ENCODE assay signal across 8 mouse cellular contexts in the genomic region with DNA sequence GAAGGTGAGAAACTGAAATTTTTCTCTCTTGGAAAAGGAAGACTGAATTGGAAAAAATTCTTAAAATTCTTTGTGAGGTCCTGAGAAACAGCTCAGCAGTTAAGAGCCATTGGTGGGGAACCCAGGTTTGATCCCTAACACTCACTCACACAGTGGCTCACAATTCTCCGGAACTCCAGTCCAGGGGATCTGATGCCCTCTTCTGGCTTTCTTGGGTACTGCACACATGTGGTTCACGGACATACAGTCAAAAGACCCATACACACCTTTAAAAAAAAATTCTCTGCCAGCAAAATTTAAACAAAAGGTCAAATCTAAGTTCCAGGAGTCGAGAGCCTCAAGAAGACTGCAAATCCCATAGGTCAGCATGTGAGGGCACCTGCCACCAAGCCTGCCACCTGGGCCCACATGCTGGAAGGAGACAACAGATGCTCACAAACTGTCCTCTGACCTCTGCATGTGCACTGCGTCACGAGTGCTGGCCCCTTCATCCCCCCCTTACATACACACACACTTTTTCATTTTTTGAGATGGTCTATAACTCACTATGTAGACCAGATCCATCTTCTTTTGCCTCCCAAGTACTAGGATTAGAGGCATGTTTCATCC. TPM values are rescaled to one million over a fixed set of nuclear protein-coding genes. Genes with fewer than 3 reads are reported as not detected.
DNase-seq lines count a peak whose midpoint lies in the region; ATAC-seq and TF ChIP-seq lines count a peak whose summit lies in the region.

No protein-coding gene starts in this region.

- 74% methylated on average over 5 of the region's 5 CpGs for WGBS in hindbrain, embryonic 11.5 days
- WGBS in hindbrain, embryonic 12.5 days = 71% methylated on average over 5 of the region's 5 CpGs

- H3K79me2 ChIP-seq in C2C12 (ENCODE audit: control insufficient read depth, insufficient read depth) = no peaks in the 10 kb centered on the region

- intact Hi-C loops in left cerebral cortex, postnatal 4 days (cut with DNase I) = no loop called here

- H3K27me3 ChIP-seq in hindbrain, embryonic 11.5 days (ENCODE audit: control insufficient read depth, insufficient read depth, low read length) = no peaks in the 10 kb centered on the region
- H3K27me3 ChIP-seq in hindbrain, embryonic 12.5 days = no peaks in the 10 kb centered on the region
- no peaks in the 10 kb centered on the region for H3K27me3 ChIP-seq in C2C12 (ENCODE audit: control insufficient read depth, insufficient read depth, insufficient read length)

- H3K4me2 ChIP-seq in hindbrain, embryonic 11.5 days (replicated peaks; ENCODE audit: low read depth, low read length) = no peak overlapping the region
- H3K4me2 ChIP-seq in hindbrain, embryonic 12.5 days (replicated peaks) = no peak overlapping the region

- peak; percentile 3 for TF ChIP-seq CTCF in C2C12 (IDR thresholded peaks at IDR 0.05; ENCODE audit: control insufficient read depth, insufficient read depth, insufficient read length)

- H3K4me3 ChIP-seq in hindbrain, embryonic 11.5 days (ENCODE audit: low read depth, low read length) = no peak overlapping the region
- no peak overlapping the region for H3K4me3 ChIP-seq in hindbrain, embryonic 12.5 days
- H3K4me3 ChIP-seq in C2C12 (ENCODE audit: insufficient read depth, poor library complexity, severe bottlenecking) = no peak overlapping the region

- no peaks in the 10 kb centered on the region for H3K79me3 ChIP-seq in C2C12 (ENCODE audit: low read depth)

- no peak overlapping the region for H3K27ac ChIP-seq in hindbrain, embryonic 11.5 days (ENCODE audit: low read depth, low read length)
- H3K27ac ChIP-seq in hindbrain, embryonic 12.5 days = no peak overlapping the region

- H3K9ac ChIP-seq in hindbrain, embryonic 11.5 days (ENCODE audit: low read depth, low read length) = no peak overlapping the region
- no peak overlapping the region for H3K9ac ChIP-seq in hindbrain, embryonic 12.5 days

- ATAC-seq in hindbrain, embryonic 11.5 days (ENCODE audit: low FRiP score) = no peak
- ATAC-seq in hindbrain, embryonic 12.5 days (ENCODE audit: low FRiP score) = no peak

- H3ac ChIP-seq in C2C12 (ENCODE audit: control insufficient read depth, insufficient read length, low read depth) = no peak overlapping the region

- DNase-seq in hindbrain, embryonic 11.5 days (ENCODE audit: low spot score) = peak; percentile 68
- DNase-seq in 3T3-L1 (ENCODE audit: low read depth, low spot score) = peak; percentile 61
- DNase-seq in cerebellum, postnatal 4 days (ENCODE audit: low spot score in 2 of 2) = peak; percentile 42 to 67
- DNase-seq in left cerebral cortex, postnatal 4 days = peak; percentile 59
- DNase-seq in retina, postnatal 1 day = peak; percentile 66
- DNase-seq in urinary bladder, postnatal 4 days (ENCODE audit: low spot score in 2 of 2) = no peak

- no peaks in the 10 kb centered on the region for H3K9me3 ChIP-seq in hindbrain, embryonic 11.5 days (ENCODE audit: control insufficient read depth, low read length)
- no peaks in the 10 kb centered on the region for H3K9me3 ChIP-seq in hindbrain, embryonic 12.5 days (replicated peaks)

- no peaks in the 10 kb centered on the region for H3K36me3 ChIP-seq in hindbrain, embryonic 11.5 days (ENCODE audit: control insufficient read depth, insufficient read depth, low read length)
- peaks cover 18% of the 10 kb centered on the region for H3K36me3 ChIP-seq in hindbrain, embryonic 12.5 days
- peaks cover 51% of the 10 kb centered on the region for H3K36me3 ChIP-seq in C2C12 (ENCODE audit: control insufficient read depth, insufficient read depth)

- H3K4me1 ChIP-seq in hindbrain, embryonic 11.5 days (replicated peaks; ENCODE audit: control insufficient read depth, insufficient read depth, low read length) = no peaks in the 10 kb centered on the region
- no peaks in the 10 kb centered on the region for H3K4me1 ChIP-seq in hindbrain, embryonic 12.5 days

TF ChIP-seq in C2C12, 6 proteins besides CTCF, POLR2A, EP300 and RAD21:
- TF ChIP-seq MYOG (IDR thresholded peaks at IDR 0.05; ENCODE audit: control insufficient read depth, extremely low read depth, insufficient read length) = no peak
- TF ChIP-seq FOSL1 (IDR thresholded peaks at IDR 0.05; ENCODE audit: insufficient read depth, low read length, poor library complexity, severe bottlenecking) = no peak
- TF ChIP-seq MAX (IDR thresholded peaks at IDR 0.05) = no peak
- no peak for TF ChIP-seq USF1 (IDR thresholded peaks at IDR 0.05; ENCODE audit: low read depth)
- no peak for TF ChIP-seq CEBPB (IDR thresholded peaks at IDR 0.05; ENCODE audit: low read depth)
- no peak for TF ChIP-seq MYOD1 (IDR thresholded peaks at IDR 0.05; ENCODE audit: control insufficient read depth, insufficient read length, low read depth)
TF ChIP-seq in C2C12: peak in this region for 0.

RNA-seq across cellular contexts. Expression of gene Batf3, which starts 12.6 kb away (rescaled TPM):
- polyA plus RNA-seq in hindbrain, embryonic 11.5 days (2014; fragmentation: Nextera tagmentation; extraction: Ambion mirVana) = 4.6 TPM in 2 replicates
- polyA plus RNA-seq in hindbrain, embryonic 12.5 days (2016; fragmentation: Nextera tagmentation; extraction: Ambion mirVana) = 2.8 and 3.8 TPM in 2 replicates
- 0.78 TPM for polyA plus RNA-seq in C2C12 (2012; fragmentation: generic; extraction: Trizol)
- 1 to 10 TPM in 1 of 2 experiments, under 1 TPM in 1; 0.62 to 1.2 TPM for total RNA-seq in left cerebral cortex, postnatal 4 days (2021)

RNA-seq across cellular contexts. Expression of gene Nsl1, which starts 22.2 kb away (rescaled TPM):
- 17.9 and 20.4 TPM in 2 replicates for polyA plus RNA-seq in hindbrain, embryonic 11.5 days (2014; fragmentation: Nextera tagmentation; extraction: Ambion mirVana)
- 12.6 and 15.8 TPM in 2 replicates for polyA plus RNA-seq in hindbrain, embryonic 12.5 days (2016; fragmentation: Nextera tagmentation; extraction: Ambion mirVana)
- polyA plus RNA-seq in C2C12 (2012; fragmentation: generic; extraction: Trizol) = 9.4 TPM
- 1 to 10 TPM; 2.3 to 2.7 TPM for total RNA-seq in left cerebral cortex, postnatal 4 days (2021)

RNA-seq across cellular contexts. Expression of gene Tatdn3, which starts 22.3 kb away (rescaled TPM):
- 10.4 and 12.7 TPM in 2 replicates for polyA plus RNA-seq in hindbrain, embryonic 11.5 days (2014; fragmentation: Nextera tagmentation; extraction: Ambion mirVana)
- 14.5 and 17.6 TPM in 2 replicates for polyA plus RNA-seq in hindbrain, embryonic 12.5 days (2016; fragmentation: Nextera tagmentation; extraction: Ambion mirVana)
- 6.1 TPM for polyA plus RNA-seq in C2C12 (2012; fragmentation: generic; extraction: Trizol)
- 10 to 100 TPM; 15.2 to 17.1 TPM for total RNA-seq in left cerebral cortex, postnatal 4 days (2021)

RNA-seq across cellular contexts. Expression of gene Spata45, which starts 48.6 kb away (rescaled TPM):
- polyA plus RNA-seq in hindbrain, embryonic 11.5 days (2014; fragmentation: Nextera tagmentation; extraction: Ambion mirVana) = not detected in 2 replicates
- not detected in 2 replicates for polyA plus RNA-seq in hindbrain, embryonic 12.5 days (2016; fragmentation: Nextera tagmentation; extraction: Ambion mirVana)
- polyA plus RNA-seq in C2C12 (2012; fragmentation: generic; extraction: Trizol) = not detected
- total RNA-seq in left cerebral cortex, postnatal 4 days (2021) = not detected

RNA-seq across cellular contexts. Expression of gene Flvcr1, which starts 59.1 kb away (rescaled TPM):
- polyA plus RNA-seq in hindbrain, embryonic 11.5 days (2014; fragmentation: Nextera tagmentation; extraction: Ambion mirVana) = 9.5 and 9.6 TPM in 2 replicates
- 9.1 and 9.6 TPM in 2 replicates for polyA plus RNA-seq in hindbrain, embryonic 12.5 days (2016; fragmentation: Nextera tagmentation; extraction: Ambion mirVana)
- polyA plus RNA-seq in C2C12 (2012; fragmentation: generic; extraction: Trizol) = 7.0 TPM
- 10 to 100 TPM; 27.0 to 27.6 TPM for total RNA-seq in left cerebral cortex, postnatal 4 days (2021)

Comparison
In these comparisons a context has a peak if more than half of its experiments do, and no peak if none do; other contexts are left out.
1. DNase-seq: peak in hindbrain, embryonic 11.5 days (single experiment), 3T3-L1 (single experiment), cerebellum, postnatal 4 days (2 of 2), left cerebral cortex, postnatal 4 days (single experiment) and retina, postnatal 1 day (single experiment); none in urinary bladder, postnatal 4 days (0 of 2).